Mouse (Mus musculus) CD4-positive, CD25-positive, alpha-beta regulatory T cell, adult 4 months (primary cell): Measurements from ENCODE around the gene Zbtb3. TPM values are rescaled to one million over a fixed set of nuclear protein-coding genes. Genes with fewer than 3 reads are reported as not detected.
"Not testable (repeated sequence)": the region's sequence is repeated elsewhere in the genome, so short reads cannot be mapped to it uniquely, and the experiment has no call there.

ENCODE experiments used
- ATAC-seq: one replicate; pipeline ENCODE4 v1.8.0; 2017
- polyA plus RNA-seq, 2 experiments: library from polyadenylated mRNA; unstranded; fragments of 100-300 nt; shearing (Covaris generic); gene quantifications; one replicate each; pipeline ENCODE4 v1.2.1; 2017

Zbtb3 gene
- polyA plus RNA-seq, 2 experiments from 2014 or later: 2.1 to 4.7 TPM

DNA sequence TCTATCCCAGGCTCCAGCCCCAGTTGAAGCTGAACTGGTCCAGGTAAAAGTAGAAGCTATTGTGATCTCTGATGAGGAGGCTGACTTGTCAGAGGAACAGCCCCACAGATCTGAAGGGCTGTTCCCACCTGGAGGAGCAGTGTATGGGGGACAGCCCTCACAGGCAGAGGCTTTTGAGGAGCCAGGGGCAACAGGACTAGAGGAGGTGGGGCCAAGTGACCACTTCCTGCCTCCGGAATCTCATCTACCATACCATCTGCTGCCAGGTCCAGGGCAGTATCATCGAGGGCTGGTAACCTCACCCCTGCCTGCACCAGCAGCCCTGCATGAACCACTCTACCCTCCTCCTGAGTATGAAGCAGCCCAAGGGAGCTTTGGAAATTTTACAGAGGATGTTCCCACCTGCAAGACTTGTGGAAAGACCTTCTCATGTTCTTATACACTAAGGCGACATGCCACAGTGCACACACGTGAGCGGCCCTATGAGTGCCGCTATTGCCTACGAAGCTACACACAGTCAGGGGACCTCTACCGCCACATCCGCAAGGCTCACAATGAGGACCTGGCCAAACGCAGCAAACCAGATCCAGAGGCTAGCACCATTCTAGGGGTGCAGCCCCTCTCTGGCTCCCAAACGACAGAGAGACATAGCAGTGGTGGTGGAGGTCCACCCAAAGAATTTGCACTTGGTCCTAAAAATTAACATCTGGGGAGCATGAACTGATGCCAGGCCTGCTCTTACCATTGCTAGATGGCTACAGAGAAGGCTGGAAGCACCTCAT is 1.7 kb downstream of the Zbtb3 start:
- ATAC-seq: no peak

DNA sequence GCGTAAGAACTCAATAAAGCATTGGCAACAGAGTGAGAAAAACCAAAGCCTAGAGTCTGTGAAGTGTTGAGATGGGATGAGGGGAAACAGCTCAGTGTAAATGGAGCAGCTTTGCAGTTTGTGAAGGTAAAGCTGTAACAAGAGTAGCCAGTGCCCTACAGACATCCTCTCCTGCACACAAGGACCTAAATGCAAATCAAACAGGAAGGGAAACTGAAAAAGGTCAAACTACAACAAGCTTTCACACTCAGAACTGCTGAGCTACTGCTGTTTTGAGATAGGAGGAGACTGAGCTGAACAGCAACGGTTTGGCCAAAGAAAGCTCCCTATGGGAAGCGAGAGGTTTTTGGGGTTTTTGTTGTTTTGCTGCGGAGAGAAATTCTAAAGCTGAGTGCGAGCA is 4.5 kb downstream of the Zbtb3 start:
- ATAC-seq: no peak

DNA sequence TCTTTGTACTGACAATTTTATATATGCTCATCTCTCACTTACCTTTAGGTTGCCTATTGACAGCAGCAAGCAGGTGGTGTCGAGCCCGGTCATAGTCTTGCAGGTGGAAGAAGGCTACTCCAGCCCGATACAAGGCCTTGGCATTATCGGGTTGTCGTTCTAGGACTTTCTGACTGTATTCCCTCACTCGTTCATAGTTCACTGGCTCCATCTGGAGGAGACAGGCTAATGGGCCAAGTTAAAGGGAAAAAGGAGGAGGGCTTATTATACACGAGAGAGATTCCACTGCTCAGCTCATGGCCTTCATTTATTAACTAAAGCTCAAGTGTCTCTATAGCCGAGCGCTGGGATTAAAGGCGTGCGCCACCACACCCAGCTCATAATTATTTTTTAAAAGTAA is 13.5 kb downstream of the Zbtb3 start:
- no peak for ATAC-seq

DNA sequence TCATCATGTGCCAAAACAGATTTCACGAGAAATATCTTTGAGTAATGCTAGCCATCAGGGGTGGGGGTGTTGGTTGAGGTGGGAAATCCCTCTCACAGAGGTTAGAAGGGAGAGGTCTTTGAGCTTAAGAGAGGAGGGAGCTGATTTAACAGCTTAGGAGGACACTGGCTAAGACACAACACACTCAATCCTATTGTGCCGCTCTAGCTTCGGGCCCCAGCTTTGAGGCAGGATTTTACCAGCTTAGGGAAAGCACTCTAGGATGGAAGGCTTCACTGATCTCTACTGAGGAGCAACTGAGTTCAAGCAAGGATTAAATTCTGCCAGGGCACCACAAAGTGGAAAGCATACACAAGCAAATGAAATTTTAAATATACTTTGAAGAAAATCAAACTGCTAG is 14.6 kb downstream of the Zbtb3 start:
- no peak for ATAC-seq

DNA sequence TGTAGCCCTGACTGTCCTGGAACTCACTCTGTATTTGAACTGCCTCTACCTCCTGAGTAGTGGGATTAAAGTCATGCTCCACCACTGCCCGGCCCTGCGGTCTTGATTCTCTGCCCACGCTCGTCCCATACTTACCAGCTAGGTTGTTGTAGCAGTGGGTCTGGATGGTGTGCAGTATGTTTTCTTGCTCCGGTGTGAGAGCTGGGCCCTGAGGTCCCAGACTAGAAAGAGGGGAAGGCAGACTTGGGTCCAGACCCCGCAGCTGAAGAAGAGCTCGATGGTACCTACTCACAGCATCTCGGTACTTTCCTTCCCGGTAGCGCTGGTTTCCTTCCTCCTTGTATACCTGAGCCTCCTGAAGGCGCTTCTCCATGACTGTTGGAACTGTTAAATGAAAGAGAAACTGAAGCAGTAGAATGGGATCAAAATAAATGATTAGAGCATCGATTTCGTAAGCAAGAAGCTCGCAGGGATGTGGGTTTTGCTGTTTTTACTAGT is 16.0 kb downstream of the Zbtb3 start:
- no peak for ATAC-seq

DNA sequence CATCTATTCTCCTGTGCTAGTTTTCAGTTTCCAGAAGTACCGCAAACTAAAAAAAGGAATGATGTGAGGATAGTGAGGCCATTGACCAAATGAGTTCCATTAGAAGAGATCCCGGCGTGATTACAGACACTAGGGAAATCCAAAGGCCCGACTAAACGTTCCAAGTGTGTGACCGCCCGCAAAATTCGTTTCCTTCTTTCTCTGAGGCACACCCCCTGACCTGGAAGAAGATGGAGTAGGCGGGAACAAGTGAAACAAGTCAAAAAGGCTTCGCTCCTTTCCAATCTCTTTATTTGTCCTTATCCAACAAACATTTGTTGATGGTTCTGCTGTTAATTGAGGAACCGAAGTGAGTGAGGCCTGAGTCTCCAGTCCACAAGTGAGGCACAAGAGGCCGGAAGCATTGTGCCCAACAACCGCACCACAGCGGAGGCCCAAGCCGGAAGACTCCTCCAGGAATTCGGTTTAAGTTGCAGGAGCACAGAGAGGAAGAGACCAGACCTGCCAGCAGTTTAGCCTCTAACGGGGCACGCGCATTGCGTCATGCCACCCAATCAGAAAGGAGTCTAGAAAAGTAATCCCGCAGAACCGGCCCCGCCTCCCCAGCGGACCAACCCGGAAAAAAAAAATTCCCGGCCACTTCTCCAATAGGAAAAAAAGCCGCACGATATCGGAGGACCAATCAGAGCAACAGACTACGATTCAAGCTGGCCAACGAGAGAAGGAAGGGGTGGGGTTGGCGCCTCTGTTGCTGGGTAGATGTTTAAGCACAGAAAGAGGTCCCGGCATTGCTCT is 16.6 kb downstream of the Zbtb3 start, which contains the start of gene Ttc9c:
Gene Ttc9c, minus strand, starts transcription at position 533 of the 795 bp plus-strand sequence.
- ATAC-seq: peak; percentile 71

DNA sequence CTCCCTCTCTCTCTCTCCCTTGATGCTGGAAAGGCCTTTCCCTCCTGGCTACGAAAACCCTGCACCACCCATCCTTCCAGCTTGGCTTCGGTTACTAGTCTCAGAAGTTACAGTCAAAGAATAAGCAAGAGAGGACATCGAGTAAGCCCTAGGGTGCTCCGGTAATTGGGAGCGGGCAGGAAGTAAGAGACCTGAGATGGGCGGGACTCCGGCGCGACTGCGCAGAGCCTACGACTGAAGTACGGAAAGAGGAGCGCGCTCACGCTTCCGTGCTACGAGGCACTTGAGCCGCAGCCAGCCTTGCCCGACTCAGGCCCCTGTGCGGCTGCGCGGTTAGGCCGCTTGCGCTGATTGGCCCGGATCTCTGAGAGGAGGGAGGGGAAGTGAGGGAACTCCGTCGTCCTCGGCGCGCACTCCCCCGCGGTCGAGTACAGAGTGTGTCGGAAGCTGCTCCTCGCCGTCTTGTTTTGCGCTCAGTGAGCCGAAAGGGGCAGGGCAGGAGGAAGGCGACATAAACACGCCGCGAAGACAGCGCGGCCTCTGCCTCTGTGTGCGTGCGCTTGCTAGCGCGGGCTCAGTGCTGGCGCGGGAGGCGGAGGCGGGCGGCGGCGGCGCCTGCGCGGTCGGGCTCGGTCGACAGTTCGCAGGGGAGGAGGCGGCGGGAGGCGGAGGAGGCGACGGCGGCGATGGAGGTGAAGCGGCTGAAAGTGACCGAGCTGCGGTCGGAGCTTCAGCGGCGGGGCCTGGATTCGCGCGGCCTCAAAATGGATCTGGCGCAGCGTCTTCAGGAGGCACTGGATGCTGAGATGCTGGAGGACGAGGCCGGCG is 17.5 kb downstream of the Zbtb3 start, which contains the start of gene Hnrnpul2:
Gene Hnrnpul2, plus strand, starts transcription at position 415 of the 828 bp plus-strand sequence.
- ATAC-seq: peak; percentile 83

DNA sequence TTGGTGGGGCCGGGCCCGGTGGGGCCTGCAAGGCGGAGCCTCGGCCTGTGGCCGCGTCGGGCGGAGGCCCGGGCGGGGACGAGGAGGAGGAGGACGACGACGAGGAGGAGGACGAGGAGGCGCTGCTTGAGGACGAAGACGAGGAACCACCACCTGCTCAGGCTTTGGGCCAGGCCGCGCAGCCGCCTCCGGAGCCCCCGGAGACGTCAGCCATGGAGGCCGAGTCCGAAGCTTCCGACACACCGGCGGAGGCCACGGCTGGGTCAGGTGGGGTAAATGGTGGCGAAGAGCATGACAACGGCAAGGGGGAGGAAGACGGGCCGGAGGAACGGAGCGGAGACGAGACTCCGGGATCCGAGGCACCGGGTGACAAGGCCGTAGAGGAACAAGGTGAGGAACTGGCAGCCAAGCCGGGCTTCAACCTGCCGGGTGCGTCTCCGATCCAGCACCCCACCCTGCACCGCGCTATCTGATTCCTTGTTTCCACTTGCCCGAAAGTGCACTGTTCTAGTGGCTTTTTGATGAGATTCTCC is 18.1 kb downstream of the Zbtb3 start:
- no peak for ATAC-seq

DNA sequence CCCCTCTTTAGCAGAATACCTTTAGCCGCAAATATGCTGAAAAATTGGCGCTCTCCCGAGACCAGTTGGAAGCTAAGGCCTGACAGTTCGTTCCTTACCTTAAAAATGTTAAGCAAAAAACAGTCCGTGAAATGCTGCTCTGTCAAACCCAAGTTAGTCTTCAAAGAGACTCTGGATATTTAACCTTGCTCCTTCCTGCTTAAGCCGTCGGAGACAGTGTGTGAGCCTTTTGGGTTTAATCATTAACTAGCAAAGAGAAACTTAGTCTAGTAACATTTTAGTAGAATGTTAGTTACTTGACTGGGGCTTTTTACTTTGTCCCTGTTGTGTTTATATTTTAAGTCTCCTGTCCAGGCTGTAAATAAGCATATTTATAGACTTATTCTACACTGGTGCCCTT is 18.8 kb downstream of the Zbtb3 start:
- no peak for ATAC-seq

DNA sequence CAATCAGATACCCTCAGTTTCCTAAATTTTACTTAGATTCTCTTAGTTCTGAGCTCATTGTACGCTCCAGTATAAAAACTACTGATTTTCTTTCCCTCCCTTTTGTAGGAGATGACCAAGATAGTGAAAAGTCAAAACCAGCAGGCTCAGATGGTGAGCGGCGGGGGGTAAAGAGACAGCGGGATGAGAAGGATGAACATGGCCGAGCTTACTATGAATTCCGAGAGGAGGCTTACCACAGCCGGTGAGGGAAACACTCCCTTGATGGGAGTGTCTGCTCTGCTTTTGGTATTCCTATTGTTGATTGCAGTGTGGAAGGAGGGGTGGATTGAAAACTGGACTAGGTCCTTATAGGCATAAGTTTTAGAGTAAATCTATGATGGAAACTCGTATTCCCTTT is 20.3 kb downstream of the Zbtb3 start:
- ATAC-seq: no peak

DNA sequence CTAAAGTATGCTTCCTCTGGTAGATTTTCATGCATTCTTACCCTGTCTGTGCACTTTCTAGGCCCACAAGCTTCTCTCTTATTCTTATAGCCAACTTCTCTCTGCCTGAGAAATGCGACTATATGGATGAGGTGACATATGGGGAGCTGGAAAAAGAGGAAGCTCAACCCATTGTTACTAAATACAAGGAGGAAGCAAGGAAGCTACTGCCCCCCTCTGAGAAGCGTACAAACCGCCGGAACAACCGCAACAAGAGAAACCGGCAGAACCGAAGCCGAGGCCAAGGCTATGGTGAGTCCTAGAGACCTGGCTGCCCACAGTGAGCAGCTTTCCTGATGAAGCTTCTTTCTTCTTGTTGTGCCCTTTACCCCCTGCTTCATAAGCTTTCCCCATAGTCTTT is 27.3 kb downstream of the Zbtb3 start, which contains the start of gene AC129217.1:
Gene AC129217.1, plus strand, starts transcription at position 114 of the 400 bp plus-strand sequence.
- no peak for ATAC-seq

DNA sequence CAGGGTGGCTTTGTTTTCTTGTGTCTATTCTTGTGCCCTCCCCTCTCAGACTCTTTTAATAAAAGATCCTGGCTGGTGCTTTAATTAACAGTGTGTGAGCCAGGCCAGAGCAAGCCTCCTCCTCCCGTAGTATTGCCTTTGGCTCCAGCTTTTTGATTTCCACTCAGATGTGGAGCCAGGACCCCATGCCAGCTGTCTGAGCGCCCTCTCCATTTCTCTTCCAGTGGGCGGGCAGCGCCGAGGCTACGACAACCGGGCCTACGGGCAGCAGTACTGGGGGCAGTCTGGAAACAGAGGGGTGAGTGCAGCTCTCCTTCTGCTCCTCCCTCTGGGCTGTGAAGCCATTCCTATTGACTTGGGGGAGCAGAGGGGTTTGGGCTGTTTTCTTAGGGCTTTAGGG is 28.3 kb downstream of the Zbtb3 start:
- ATAC-seq: no peak

DNA sequence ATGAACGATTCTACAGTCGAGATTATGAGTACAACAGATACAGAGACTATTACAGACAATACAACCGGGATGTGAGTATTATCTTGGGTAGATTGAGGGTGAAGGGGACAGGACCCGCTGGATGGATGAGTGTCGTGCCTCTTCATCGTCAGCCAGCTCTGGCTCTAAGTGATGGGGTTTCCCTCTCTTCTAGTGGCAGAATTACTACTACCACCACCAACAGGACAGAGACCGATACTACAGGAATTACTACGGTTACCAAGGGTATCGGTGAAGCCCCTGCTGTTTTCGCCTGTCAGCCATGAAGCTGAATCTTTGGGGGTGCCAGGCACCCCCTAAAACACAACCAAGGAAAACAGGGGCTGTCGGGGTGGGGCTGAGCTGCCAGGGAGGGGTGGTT is 28.9 kb downstream of the Zbtb3 start:
- ATAC-seq: no peak

DNA sequence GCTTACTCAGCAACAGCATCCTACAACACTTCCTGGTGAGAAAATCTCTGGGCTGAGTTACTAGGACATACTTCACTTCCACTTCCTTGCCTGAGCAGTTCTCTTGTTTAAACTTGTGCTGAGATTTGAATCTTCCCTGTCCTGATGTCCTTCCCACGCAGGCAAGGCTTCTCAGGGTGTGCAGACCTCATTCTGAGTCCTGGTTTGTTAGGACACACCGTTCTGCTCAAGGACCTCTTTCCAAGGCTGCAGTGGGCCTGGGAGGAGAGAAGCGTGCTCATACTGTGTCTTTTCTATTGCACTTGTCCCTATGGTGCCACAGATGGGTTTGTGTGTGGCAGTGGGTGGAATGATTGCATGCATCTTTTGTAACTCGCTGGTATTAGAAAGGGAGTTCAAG is 30.6 kb downstream of the Zbtb3 start:
- no peak for ATAC-seq

DNA sequence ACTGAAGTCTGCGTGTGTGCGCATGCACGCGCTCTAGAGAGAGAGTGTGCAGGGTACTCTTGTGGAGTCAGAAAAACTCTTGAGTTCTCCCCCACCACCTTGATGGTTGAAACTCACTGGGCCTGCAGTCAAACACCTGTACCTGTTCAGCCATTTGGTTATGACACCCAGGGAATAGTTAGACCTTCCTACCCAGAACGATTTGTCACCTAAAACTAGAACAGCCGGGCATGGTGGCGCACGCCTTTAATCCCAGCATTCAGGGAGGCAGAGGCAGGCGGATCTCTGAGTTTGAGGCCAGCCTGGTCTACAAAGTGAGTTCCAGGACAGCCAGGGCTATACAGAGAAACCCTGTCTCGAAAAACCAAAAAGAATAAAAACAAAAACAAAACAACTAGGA is 34.0 kb downstream of the Zbtb3 start:
- ATAC-seq: not testable (repeated sequence)

DNA sequence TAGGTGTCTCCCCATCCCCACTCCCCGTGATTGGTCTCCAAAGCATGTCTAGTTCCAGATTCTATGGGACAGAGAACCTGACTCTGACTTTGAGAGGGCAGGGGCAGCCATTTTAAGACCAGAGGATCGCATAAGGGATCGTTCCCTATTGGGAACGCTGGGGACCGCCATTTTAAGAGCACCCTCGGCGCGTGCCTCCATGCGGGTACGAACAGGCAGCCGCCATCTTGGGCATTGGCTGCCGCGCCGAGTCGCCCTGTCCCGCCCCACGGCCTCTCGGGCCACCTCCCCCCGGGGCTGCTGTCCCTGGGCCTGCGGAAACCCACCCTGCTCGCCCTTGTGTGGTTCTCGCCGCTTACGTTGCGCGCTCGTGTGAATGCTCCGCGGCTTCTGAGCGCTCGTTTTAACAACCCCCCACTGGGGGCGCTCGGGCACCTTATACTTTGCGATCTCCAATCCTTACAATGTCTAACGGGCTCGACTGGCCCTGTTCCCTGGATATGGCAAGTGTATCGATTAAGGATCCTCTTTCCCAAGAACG is 35.0 kb downstream of the Zbtb3 start, which contains the start of gene Bscl2:
Gene Bscl2, plus strand, starts transcription at position 217 of the 541 bp plus-strand sequence.
- ATAC-seq: peak; percentile 79

DNA sequence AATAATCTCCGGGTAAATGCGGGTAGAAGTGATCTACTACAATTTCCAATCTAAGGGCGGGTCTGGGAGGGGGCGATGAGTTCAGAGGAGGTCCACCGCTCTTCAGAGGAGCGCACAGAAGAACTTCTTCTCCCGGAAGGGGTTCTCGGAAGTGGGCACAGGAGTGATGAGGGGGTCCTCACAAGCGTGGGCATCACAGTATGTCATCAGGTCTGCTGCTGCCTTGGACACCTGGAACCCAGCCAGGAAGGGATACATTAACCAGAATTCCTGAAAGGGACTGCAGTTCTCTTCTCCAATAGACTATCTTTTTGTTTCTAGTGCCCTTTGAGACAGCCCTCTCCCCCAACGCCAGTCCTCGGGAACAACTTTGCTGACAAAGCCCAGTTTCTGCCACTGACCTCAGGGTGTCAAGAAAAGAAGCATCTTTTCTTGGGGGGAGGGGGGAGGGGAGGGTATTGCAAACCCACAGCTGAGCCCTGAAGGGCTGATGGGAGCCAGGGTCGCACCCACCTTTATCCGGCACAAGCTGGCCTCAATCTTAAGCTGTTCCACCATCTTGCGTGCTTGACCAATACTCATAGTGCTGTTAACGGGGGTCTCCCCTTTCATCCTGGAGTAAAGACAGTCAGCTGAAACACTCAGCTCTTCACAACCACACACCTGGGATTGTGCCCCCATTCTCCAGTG is 35.8 kb downstream of the Zbtb3 start:
- peak; percentile 14 for ATAC-seq

DNA sequence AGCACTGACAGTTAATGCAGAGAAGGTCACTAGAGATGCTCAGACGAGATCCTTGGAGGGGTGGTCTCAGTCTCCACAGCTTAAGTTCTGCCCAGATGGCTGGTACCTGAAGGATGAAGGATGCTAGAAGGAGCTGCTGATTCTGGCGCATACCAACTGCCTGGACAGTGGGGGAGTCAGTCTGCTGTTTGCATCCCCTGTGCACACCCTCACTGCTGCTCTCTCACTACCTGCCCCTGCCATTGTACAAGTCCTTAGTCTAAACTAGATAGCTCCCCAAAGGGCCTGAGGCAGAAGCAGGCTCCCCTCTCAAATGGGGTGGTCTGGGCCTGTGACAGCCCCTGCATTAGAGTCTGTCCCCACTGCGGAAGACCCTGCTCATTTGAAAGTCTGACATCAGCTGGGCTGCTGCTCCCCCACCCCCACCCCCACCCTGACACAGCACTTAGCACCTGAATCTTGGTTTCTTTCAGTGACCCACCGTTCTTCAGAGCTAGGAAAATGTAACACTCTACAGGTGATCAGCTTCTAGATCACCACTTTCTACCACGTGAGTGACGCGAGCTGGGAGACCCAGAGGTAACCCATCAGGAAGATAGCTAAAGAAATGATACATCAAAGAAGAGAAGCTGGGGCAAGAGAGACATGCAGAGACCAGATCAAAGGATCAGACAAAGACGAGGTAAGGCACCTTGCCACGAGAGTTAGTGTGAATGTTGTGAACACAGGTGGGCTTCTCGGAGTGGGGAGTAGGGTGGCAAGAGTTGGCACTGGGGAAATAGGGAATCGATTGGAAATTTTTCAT is 37.0 kb downstream of the Zbtb3 start, which contains the start of gene Gng3:
Gene Gng3, minus strand, starts transcription at position 92 of the 805 bp plus-strand sequence.
- ATAC-seq: no peak

DNA sequence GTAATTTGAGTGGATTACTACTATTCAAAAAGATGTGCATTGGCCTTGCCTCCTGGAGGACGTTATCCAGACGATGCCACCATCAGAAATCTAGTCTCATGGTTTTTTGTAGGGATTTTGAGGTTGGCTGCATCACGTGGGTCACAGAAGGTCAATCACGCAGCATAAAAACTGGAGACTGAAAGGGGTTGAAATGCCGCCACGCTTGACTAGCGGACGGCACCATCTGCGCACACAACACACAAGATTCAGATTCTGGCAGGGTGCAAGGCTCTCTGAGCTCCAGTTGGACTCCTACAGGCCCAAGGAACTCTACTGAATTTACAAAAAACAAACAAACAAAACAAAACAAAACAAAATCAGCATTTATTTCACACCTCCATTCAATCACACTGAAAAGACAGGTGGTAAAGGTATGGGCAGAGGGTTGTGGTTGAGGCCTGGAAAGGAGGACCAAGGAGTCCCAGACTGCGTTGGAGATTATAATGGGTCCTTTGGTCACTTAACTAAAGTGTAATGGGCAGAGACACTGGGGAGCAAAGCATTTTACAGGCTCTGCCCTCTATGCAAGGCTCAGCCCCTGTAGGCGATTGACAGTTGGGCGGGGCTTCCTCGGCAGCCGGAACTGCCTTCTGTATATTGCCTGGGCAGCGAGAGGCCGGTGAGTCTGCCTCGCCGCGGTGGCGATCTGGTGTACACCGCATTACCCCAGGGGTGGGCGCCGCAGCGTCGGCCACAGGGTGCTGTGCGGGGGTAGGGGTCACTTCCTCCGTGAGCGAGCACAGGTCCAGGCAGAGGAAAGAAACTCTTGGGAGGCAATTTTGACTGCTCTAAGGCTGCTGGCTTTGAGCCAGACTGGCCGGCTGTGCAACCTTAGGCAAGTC is 37.8 kb downstream of the Zbtb3 start:
- ATAC-seq: peak; percentile 17
